In the genomic region with DNA sequence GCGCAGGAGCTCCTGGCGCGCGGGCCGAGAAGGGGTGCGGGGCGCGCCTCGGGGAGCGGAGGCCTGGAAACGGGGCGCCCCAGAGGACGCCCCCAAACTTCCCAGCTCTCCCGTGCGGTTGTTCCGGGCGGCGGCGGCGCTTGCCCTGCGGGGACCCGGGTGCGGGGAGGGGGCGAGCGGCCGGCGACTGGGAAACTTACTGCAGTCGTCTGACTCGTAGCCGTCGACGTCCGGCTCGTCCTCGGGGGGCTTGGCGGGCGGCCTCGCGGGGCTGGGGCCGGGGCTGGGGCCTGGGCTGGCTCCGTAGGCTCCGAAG, we compare ENCODE assay signal across 8 mouse cellular contexts. TPM values are rescaled to one million over a fixed set of nuclear protein-coding genes. Genes with fewer than 3 reads are reported as not detected.
DNase-seq lines count a peak whose midpoint lies in the region; ATAC-seq and TF ChIP-seq lines count a peak whose summit lies in the region.

No protein-coding gene starts in this region.

- TF ChIP-seq POLR2A in cerebellum, adult 2 months (IDR thresholded peaks at IDR 0.05; ENCODE audit: borderline replicate concordance, insufficient read depth, low read length): no peak

- no peak overlapping the region for H3K9ac ChIP-seq in liver, embryonic 12.5 days

- no peak for TF ChIP-seq CTCF in cerebellum, adult 2 months (IDR thresholded peaks at IDR 0.05; ENCODE audit: borderline replicate concordance, insufficient read depth, low read depth, low read length)

- H3K27me3 ChIP-seq in cerebellum, adult 2 months (ENCODE audit: control insufficient read depth, insufficient read depth, low read length): 0 out of 2 replicates have a peak, but pooled peaks cover 4% of the 10 kb centered on the region
- peaks cover 92% of the 10 kb centered on the region for H3K27me3 ChIP-seq in liver, embryonic 12.5 days (replicated peaks)

- DNase-seq in cerebellum, adult 2 months: no peak
- DNase-seq in cerebellum, adult 9-10 months: no peak
- peak; percentile 29 for DNase-seq in right cerebral cortex, postnatal 4 days
- DNase-seq in right cerebral cortex, postnatal 14 days: no peak
- no peak for DNase-seq in yolk sac, embryonic 10.5 days (ENCODE audit: low spot score)
- no peak for DNase-seq in embryo, embryonic 10 days (ENCODE audit: low spot score)
- DNase-seq in layer of hippocampus, adult 9-10 months (ENCODE audit: low spot score): no peak

- no peak overlapping the region for H3K27ac ChIP-seq in cerebellum, adult 2 months (ENCODE audit: insufficient read depth, low read length)
- no peak overlapping the region for H3K27ac ChIP-seq in liver, embryonic 12.5 days

- H3K36me3 ChIP-seq in liver, embryonic 12.5 days: no peaks in the 10 kb centered on the region

- peak overlapping the region; percentile 51 for H3K4me2 ChIP-seq in liver, embryonic 12.5 days

- WGBS in cerebellum, adult 2 months: 2% methylated on average over 41 of the region's 42 CpGs
- WGBS in liver, embryonic 12.5 days (ENCODE audit: insufficient replicate concordance): 5% methylated on average over 32 of the region's 42 CpGs

- H3K4me3 ChIP-seq in cerebellum, adult 2 months (replicated peaks; ENCODE audit: insufficient read depth, low read depth, low read length): peak overlapping the region; percentile 73
- peak overlapping the region; percentile 41 for H3K4me3 ChIP-seq in liver, embryonic 12.5 days

- H3K9me3 ChIP-seq in liver, embryonic 12.5 days (replicated peaks): no peaks in the 10 kb centered on the region

- ATAC-seq in liver, embryonic 12.5 days: no peak

- peaks cover 14% of the 10 kb centered on the region for H3K4me1 ChIP-seq in cerebellum, adult 2 months (ENCODE audit: control insufficient read depth, insufficient read depth, low read length)
- H3K4me1 ChIP-seq in liver, embryonic 12.5 days: peaks cover 11% of the 10 kb centered on the region; the same call in 1 of the 2 replicates

RNA-seq across cellular contexts. Expression of a gene that starts 0.6 kb away (rescaled TPM):
- 32.1 and 36.7 TPM in 2 replicates for polyA plus RNA-seq in cerebellum, adult 2 months (2012; rRNA removed)
- polyA plus RNA-seq in liver, embryonic 12.5 days (2016; fragmentation: Nextera tagmentation; extraction: Ambion mirVana): 0.05 and 0.12 TPM in 2 replicates

Comparison
In these comparisons a context has a peak if more than half of its experiments do, and no peak if none do; other contexts are left out.
1. RNA of a gene that starts 0.6 kb away (polyA plus RNA-seq): 32.1 to 36.7 TPM in cerebellum, adult 2 months; 0.05 to 0.12 TPM in liver, embryonic 12.5 days; every median in the first group is over 10 times any median in the second.